Mouse (Mus musculus): ENCODE data around the gene Rbm7.

- TF ChIP-seq CTCF (IDR thresholded peaks at IDR 0.05) (no peak), POLR2A (IDR thresholded peaks at IDR 0.05; ENCODE audit: insufficient read depth, low read depth, low read length) (no peak)
These were observed 37.6 kb upstream of the Rbm7 start for GRCm38 (mm10) chr9:48532730-48533129.

Data from heart, adult 2 months (tissue).